In genomic region chr5:115543509-115544253, GRCm38 (mm10) we compare ENCODE assay signal across 8 mouse cellular contexts. TPM values are rescaled to one million over a fixed set of nuclear protein-coding genes. Genes with fewer than 3 reads are reported as not detected.
DNase-seq lines count a peak whose midpoint lies in the region; ATAC-seq and TF ChIP-seq lines count a peak whose summit lies in the region.

No protein-coding gene starts in this region.

- peak; percentile 60 for ATAC-seq in forebrain, embryonic 13.5 days
- peak; percentile 76; the same call in 1 of the 2 replicates for ATAC-seq in hindbrain, embryonic 14.5 days (ENCODE audit: low FRiP score)

- H3K27me3 ChIP-seq in E14TG2a.4 (ENCODE audit: insufficient read depth, low read length): no peaks in the 10 kb centered on the region
- H3K27me3 ChIP-seq in forebrain, embryonic 13.5 days: no peaks in the 10 kb centered on the region
- H3K27me3 ChIP-seq in hindbrain, embryonic 14.5 days (ENCODE audit: control insufficient read depth, insufficient read depth, low read length): no peaks in the 10 kb centered on the region

- TF ChIP-seq POLR2A in bone marrow, adult 2 months (IDR thresholded peaks at IDR 0.05; ENCODE audit: borderline replicate concordance, control insufficient read depth, low read depth, low read length): peak; percentile 4; the same call in 1 of the 2 replicates

- peak; percentile 64 for DNase-seq in hindbrain, embryonic 14.5 days (ENCODE audit: low spot score)
- DNase-seq in layer of hippocampus, postnatal 36 days: peak; percentile 68 to 74
- DNase-seq in lung, postnatal 36 days: peak; percentile 87
- peak; percentile 70 for DNase-seq in right cerebral cortex, postnatal 14 days
- no peak for DNase-seq in thymus, postnatal 10 days (ENCODE audit: low spot score in 2 of 2)

- H3K4me3 ChIP-seq in E14TG2a.4 (replicated peaks; ENCODE audit: low read length): peak overlapping the region; percentile 50
- peak overlapping the region; percentile 66 for H3K4me3 ChIP-seq in bone marrow, adult 2 months (replicated peaks; ENCODE audit: control insufficient read depth, low read depth, low read length)
- H3K4me3 ChIP-seq in forebrain, embryonic 13.5 days: no peak overlapping the region
- H3K4me3 ChIP-seq in hindbrain, embryonic 14.5 days (replicated peaks; ENCODE audit: low read length): no peak overlapping the region

- TF ChIP-seq CTCF in E14TG2a.4 (conservative IDR thresholded peaks at IDR 0.05; ENCODE audit: low read length): no peak
- TF ChIP-seq CTCF in bone marrow, adult 2 months (IDR thresholded peaks at IDR 0.05; ENCODE audit: control insufficient read depth, insufficient read depth, low read length): no peak

- no peaks in the 10 kb centered on the region for H3K9me3 ChIP-seq in E14TG2a.4 (ENCODE audit: low read length)
- H3K9me3 ChIP-seq in forebrain, embryonic 13.5 days (replicated peaks): no peaks in the 10 kb centered on the region
- no peaks in the 10 kb centered on the region for H3K9me3 ChIP-seq in hindbrain, embryonic 14.5 days (ENCODE audit: control insufficient read depth, low read length)

- peak overlapping the region; percentile 88 for H3K27ac ChIP-seq in bone marrow, adult 2 months (ENCODE audit: control insufficient read depth, insufficient read depth, low read depth, low read length, poor library complexity)
- H3K27ac ChIP-seq in forebrain, embryonic 13.5 days: peak overlapping the region; percentile 48
- peak overlapping the region; percentile 36; the same call in 1 of the 2 replicates for H3K27ac ChIP-seq in hindbrain, embryonic 14.5 days

- H3K4me2 ChIP-seq in forebrain, embryonic 13.5 days: peak overlapping the region; percentile 33
- H3K4me2 ChIP-seq in hindbrain, embryonic 14.5 days (replicated peaks): no peak overlapping the region; the same call in 1 of the 2 replicates

- WGBS in bone marrow, adult 2 months: 12% methylated on average over 17 of the region's 17 CpGs
- 62% methylated on average over 17 of the region's 17 CpGs for WGBS in forebrain, embryonic 13.5 days
- WGBS in hindbrain, embryonic 14.5 days: 57% methylated on average over 17 of the region's 17 CpGs

- peak overlapping the region; percentile 37 for H3K9ac ChIP-seq in forebrain, embryonic 13.5 days
- no peak overlapping the region for H3K9ac ChIP-seq in hindbrain, embryonic 14.5 days

- peaks cover 43% of the 10 kb centered on the region for H3K36me3 ChIP-seq in E14TG2a.4 (ENCODE audit: insufficient read depth, low read length)
- peaks cover 33% of the 10 kb centered on the region for H3K36me3 ChIP-seq in forebrain, embryonic 13.5 days (ENCODE audit: poor library complexity, severe bottlenecking)
- H3K36me3 ChIP-seq in hindbrain, embryonic 14.5 days (replicated peaks; ENCODE audit: control insufficient read depth, insufficient read depth): peaks cover 26% of the 10 kb centered on the region

- H3K4me1 ChIP-seq in E14TG2a.4 (replicated peaks; ENCODE audit: low read depth, low read length): peaks cover 91% of the 10 kb centered on the region
- peaks cover 2% of the 10 kb centered on the region for H3K4me1 ChIP-seq in bone marrow, adult 2 months (ENCODE audit: control insufficient read depth, insufficient read depth, low read length)
- peaks cover 28% of the 10 kb centered on the region for H3K4me1 ChIP-seq in forebrain, embryonic 13.5 days
- peaks cover 25% of the 10 kb centered on the region for H3K4me1 ChIP-seq in hindbrain, embryonic 14.5 days (replicated peaks; ENCODE audit: control insufficient read depth, insufficient read depth, low read length)

RNA-seq across cellular contexts. Expression of gene Rplp0, which starts 15.6 kb away (rescaled TPM):
- polyA plus RNA-seq in bone marrow, adult 2 months (2011; ENCODE audit: insufficient read depth, insufficient read length, low replicate concordance, missing spikeins): 1,167 and 1,244 TPM in 2 replicates
- 1,081 and 1,088 TPM in 2 replicates for polyA plus RNA-seq in forebrain, embryonic 13.5 days (2015; fragmentation: Nextera tagmentation; extraction: Ambion mirVana)
- polyA plus RNA-seq in hindbrain, embryonic 14.5 days (2014; fragmentation: Nextera tagmentation; extraction: Ambion mirVana): 952 and 1,000 TPM in 2 replicates
- total RNA-seq in layer of hippocampus, postnatal 36 days (2021): 100 to 1,000 TPM; 223 to 227 TPM

RNA-seq across cellular contexts. Expression of gene Gcn1l1, which starts 21.4 kb away (rescaled TPM):
- 23.3 and 38.4 TPM in 2 replicates for polyA plus RNA-seq in bone marrow, adult 2 months (2011; ENCODE audit: insufficient read depth, insufficient read length, low replicate concordance, missing spikeins)
- polyA plus RNA-seq in forebrain, embryonic 13.5 days (2015; fragmentation: Nextera tagmentation; extraction: Ambion mirVana): 41.7 and 46.1 TPM in 2 replicates
- polyA plus RNA-seq in hindbrain, embryonic 14.5 days (2014; fragmentation: Nextera tagmentation; extraction: Ambion mirVana): 40.5 and 45.2 TPM in 2 replicates
- total RNA-seq in layer of hippocampus, postnatal 36 days (2021): 10 to 100 TPM; 69.4 to 73.1 TPM

RNA-seq across cellular contexts. Expression of gene Pxn, which starts 37.2 kb away (rescaled TPM):
- polyA plus RNA-seq in bone marrow, adult 2 months (2011; ENCODE audit: insufficient read depth, insufficient read length, low replicate concordance, missing spikeins): 32.5 and 71.6 TPM in 2 replicates
- polyA plus RNA-seq in forebrain, embryonic 13.5 days (2015; fragmentation: Nextera tagmentation; extraction: Ambion mirVana): 16.8 and 17.7 TPM in 2 replicates
- 11.3 and 12.2 TPM in 2 replicates for polyA plus RNA-seq in hindbrain, embryonic 14.5 days (2014; fragmentation: Nextera tagmentation; extraction: Ambion mirVana)
- total RNA-seq in layer of hippocampus, postnatal 36 days (2021): 10 to 100 TPM; 39.8 to 46.1 TPM

RNA-seq across cellular contexts. Expression of gene Sirt4, which starts 59.2 kb away (rescaled TPM):
- 9.0 and 13.2 TPM in 2 replicates for polyA plus RNA-seq in bone marrow, adult 2 months (2011; ENCODE audit: insufficient read depth, insufficient read length, low replicate concordance, missing spikeins)
- polyA plus RNA-seq in forebrain, embryonic 13.5 days (2015; fragmentation: Nextera tagmentation; extraction: Ambion mirVana): 24.7 TPM in 2 replicates
- polyA plus RNA-seq in hindbrain, embryonic 14.5 days (2014; fragmentation: Nextera tagmentation; extraction: Ambion mirVana): 19.1 and 20.3 TPM in 2 replicates
- 10 to 100 TPM; 46.4 to 50.7 TPM for total RNA-seq in layer of hippocampus, postnatal 36 days (2021)

Comparison
In these comparisons a context has a peak if more than half of its experiments do, and no peak if none do; other contexts are left out.
1. H3K4me3 ChIP-seq: peak in E14TG2a.4 (single experiment) and bone marrow, adult 2 months (single experiment); none in forebrain, embryonic 13.5 days (single experiment) and hindbrain, embryonic 14.5 days (single experiment).
2. H3K27ac ChIP-seq: peak in every context shown above with its lines; median percentile 88 in bone marrow, adult 2 months; 48 in forebrain, embryonic 13.5 days; 36 in hindbrain, embryonic 14.5 days.
3. DNase-seq: peak in hindbrain, embryonic 14.5 days (single experiment), layer of hippocampus, postnatal 36 days (2 of 2), lung, postnatal 36 days (single experiment) and right cerebral cortex, postnatal 14 days (single experiment); none in thymus, postnatal 10 days (0 of 2).